Mouse (Mus musculus): ENCODE results near the gene Slc9a9.

GRCm38 (mm10) chr9:95078626-95079025 lies 408.9 kb downstream of the Slc9a9 start:
- TF ChIP-seq CTCF (IDR thresholded peaks at IDR 0.05; ENCODE audit: control insufficient read depth, insufficient read depth, insufficient read length) (no peak), MAX (IDR thresholded peaks at IDR 0.05) (no peak), MYOD1 (IDR thresholded peaks at IDR 0.05; ENCODE audit: control insufficient read depth, insufficient read length, low read depth) (no peak), USF1 (IDR thresholded peaks at IDR 0.05; ENCODE audit: low read depth) (no peak), CEBPB (IDR thresholded peaks at IDR 0.05; ENCODE audit: low read depth) (no peak), FOSL1 (IDR thresholded peaks at IDR 0.05; ENCODE audit: insufficient read depth, low read length, poor library complexity, severe bottlenecking) (no peak)

Measured in C2C12 (cell line).